Mouse (Mus musculus) adrenal gland, adult 8-10 months (tissue): ENCODE measurements around the gene Magi1. TPM values are rescaled to one million over a fixed set of nuclear protein-coding genes. Genes with fewer than 3 reads are reported as not detected.

Source experiments
- DNase-seq: peaks from one replicate; pipeline ENCODE4 v3.0.0; 2022
- total RNA-seq, 4 experiments: library from RNA; stranded (reverse); gene quantifications; 2 replicates each; pipeline ENCODE4 v1.2.4; 2022

Gene Magi1
- total RNA-seq, 4 experiments from 2014 or later = 16.5 to 69.9 (median 38.8) TPM

- no peak for DNase-seq
These were observed 125.4 kb downstream of the Magi1 start for GRCm38 (mm10) chr6:94158119-94158848.

- no peak for DNase-seq
These were observed 127.7 kb downstream of the Magi1 start for GRCm38 (mm10) chr6:94155996-94156395.

GRCm38 (mm10) chr6:94154854-94155601 lies 128.7 kb downstream of the Magi1 start:
- DNase-seq = no peak

- no peak for DNase-seq
These were observed 130.8 kb downstream of the Magi1 start for GRCm38 (mm10) chr6:94152881-94153280.

GRCm38 (mm10) chr6:94150876-94151275 lies 132.8 kb downstream of the Magi1 start:
- no peak for DNase-seq

GRCm38 (mm10) chr6:94149800-94150199 lies 133.9 kb downstream of the Magi1 start:
- no peak for DNase-seq

- no peak for DNase-seq
These were observed 137.6 kb downstream of the Magi1 start for GRCm38 (mm10) chr6:94146206-94146493.

- peak; percentile 43 for DNase-seq
These were observed 138.1 kb downstream of the Magi1 start for GRCm38 (mm10) chr6:94145430-94146205.

GRCm38 (mm10) chr6:94142493-94142892 lies 141.2 kb downstream of the Magi1 start:
- no peak for DNase-seq

GRCm38 (mm10) chr6:94141496-94141895 lies 142.2 kb downstream of the Magi1 start:
- no peak for DNase-seq

- no peak for DNase-seq
These were observed 143.7 kb downstream of the Magi1 start for GRCm38 (mm10) chr6:94139952-94140414.

- DNase-seq = no peak
These were observed 147.0 kb downstream of the Magi1 start for GRCm38 (mm10) chr6:94136693-94137092.

- DNase-seq = no peak
These were observed 149.6 kb downstream of the Magi1 start for GRCm38 (mm10) chr6:94134159-94134558.

- no peak for DNase-seq
These were observed 151.7 kb downstream of the Magi1 start for GRCm38 (mm10) chr6:94131999-94132398.

- no peak for DNase-seq
These were observed 153.3 kb downstream of the Magi1 start for GRCm38 (mm10) chr6:94130389-94130788.

- no peak for DNase-seq
These were observed 157.0 kb downstream of the Magi1 start for GRCm38 (mm10) chr6:94126763-94127162.

- DNase-seq = no peak
These were observed 158.6 kb downstream of the Magi1 start for GRCm38 (mm10) chr6:94125144-94125543.

- no peak for DNase-seq
These were observed 159.4 kb downstream of the Magi1 start for GRCm38 (mm10) chr6:94124279-94124678.

- no peak for DNase-seq
These were observed 161.1 kb downstream of the Magi1 start for GRCm38 (mm10) chr6:94122566-94123150.

- DNase-seq = no peak
These were observed 162.2 kb downstream of the Magi1 start for GRCm38 (mm10) chr6:94121488-94121887.

GRCm38 (mm10) chr6:94116434-94117432 lies 167.0 kb downstream of the Magi1 start:
- DNase-seq = no peak

GRCm38 (mm10) chr6:94111833-94112232 lies 171.9 kb downstream of the Magi1 start:
- DNase-seq = no peak
